Mouse (Mus musculus): Measurements from ENCODE around the gene Wdr25. TPM values are rescaled to one million over a fixed set of nuclear protein-coding genes. Genes with fewer than 3 reads are reported as not detected.

The Wdr25 gene
- total RNA-seq, 2 experiments from 2014 or later: 0.84 to 11.4 TPM

- ATAC-seq (replicated peaks; ENCODE audit: low FRiP score, poor library complexity, severe bottlenecking): no peak
Measured at GRCm38 (mm10) chr12:108972234-108972633, 78.8 kb downstream of the Wdr25 start.

- no peak for ATAC-seq (replicated peaks; ENCODE audit: low FRiP score, poor library complexity, severe bottlenecking)
Measured at GRCm38 (mm10) chr12:108979977-108980376, 86.5 kb downstream of the Wdr25 start.

- no peak for ATAC-seq (replicated peaks; ENCODE audit: low FRiP score, poor library complexity, severe bottlenecking)
Measured at GRCm38 (mm10) chr12:108981941-108982683, 88.7 kb downstream of the Wdr25 start.

GRCm38 (mm10) chr12:108982684-108982960, 89.2 kb downstream of the Wdr25 start:
- no peak for ATAC-seq (replicated peaks; ENCODE audit: low FRiP score, poor library complexity, severe bottlenecking)

GRCm38 (mm10) chr12:108983496-108983895, 90.1 kb downstream of the Wdr25 start:
- no peak for ATAC-seq (replicated peaks; ENCODE audit: low FRiP score, poor library complexity, severe bottlenecking)

- ATAC-seq (replicated peaks; ENCODE audit: low FRiP score, poor library complexity, severe bottlenecking): no peak
Measured at GRCm38 (mm10) chr12:108984471-108984870, 91.0 kb downstream of the Wdr25 start.

- no peak for ATAC-seq (replicated peaks; ENCODE audit: low FRiP score, poor library complexity, severe bottlenecking)
Measured at GRCm38 (mm10) chr12:108985025-108985424, 91.6 kb downstream of the Wdr25 start.

- no peak for ATAC-seq (replicated peaks; ENCODE audit: low FRiP score, poor library complexity, severe bottlenecking)
Measured at GRCm38 (mm10) chr12:108987448-108987847, 94.0 kb downstream of the Wdr25 start.

- no peak for ATAC-seq (replicated peaks; ENCODE audit: low FRiP score, poor library complexity, severe bottlenecking)
Measured at GRCm38 (mm10) chr12:108990425-108990824, 97.0 kb downstream of the Wdr25 start.

GRCm38 (mm10) chr12:108993046-108993445, 99.6 kb downstream of the Wdr25 start:
- ATAC-seq (replicated peaks; ENCODE audit: low FRiP score, poor library complexity, severe bottlenecking): no peak

- no peak for ATAC-seq (replicated peaks; ENCODE audit: low FRiP score, poor library complexity, severe bottlenecking)
Measured at GRCm38 (mm10) chr12:108994436-108995031, 101.1 kb downstream of the Wdr25 start.

GRCm38 (mm10) chr12:108995976-108996636, 102.7 kb downstream of the Wdr25 start:
- ATAC-seq (replicated peaks; ENCODE audit: low FRiP score, poor library complexity, severe bottlenecking): no peak

- no peak for ATAC-seq (replicated peaks; ENCODE audit: low FRiP score, poor library complexity, severe bottlenecking)
Measured at GRCm38 (mm10) chr12:108997249-108997648, 103.8 kb downstream of the Wdr25 start.

- no peak for ATAC-seq (replicated peaks; ENCODE audit: low FRiP score, poor library complexity, severe bottlenecking)
Measured at GRCm38 (mm10) chr12:109002978-109003377, 109.5 kb downstream of the Wdr25 start.

- no peak for ATAC-seq (replicated peaks; ENCODE audit: low FRiP score, poor library complexity, severe bottlenecking)
Measured at GRCm38 (mm10) chr12:109010070-109010649, 116.7 kb downstream of the Wdr25 start.

- ATAC-seq (replicated peaks; ENCODE audit: low FRiP score, poor library complexity, severe bottlenecking): no peak
Measured at GRCm38 (mm10) chr12:109022181-109022691, 128.8 kb downstream of the Wdr25 start.

GRCm38 (mm10) chr12:109022966-109023365, 129.5 kb downstream of the Wdr25 start:
- no peak for ATAC-seq (replicated peaks; ENCODE audit: low FRiP score, poor library complexity, severe bottlenecking)

GRCm38 (mm10) chr12:109023780-109024179, 130.3 kb downstream of the Wdr25 start:
- no peak for ATAC-seq (replicated peaks; ENCODE audit: low FRiP score, poor library complexity, severe bottlenecking)

GRCm38 (mm10) chr12:109037026-109037425, 143.6 kb downstream of the Wdr25 start:
- ATAC-seq (replicated peaks; ENCODE audit: low FRiP score, poor library complexity, severe bottlenecking): no peak

- ATAC-seq (replicated peaks; ENCODE audit: low FRiP score, poor library complexity, severe bottlenecking): no peak
Measured at GRCm38 (mm10) chr12:109038179-109038819, 144.9 kb downstream of the Wdr25 start.
